Comparison of ENCODE assay signal across 10 mouse cellular contexts in genomic region chr6:24662483-24662882, GRCm38 (mm10). TPM values are rescaled to one million over a fixed set of nuclear protein-coding genes. Genes with fewer than 3 reads are reported as not detected.
DNase-seq lines count a peak whose midpoint lies in the region; ATAC-seq and TF ChIP-seq lines count a peak whose summit lies in the region.
"Had no signal": no experiment of that assay in that cellular context is flagged by ENCODE, and none has a peak within 500 bp of the region (broad histone marks: within the 10 kb centered on the region; RNA-seq: fewer than 3 reads in every experiment).

No protein-coding gene starts in this region.

- TF ChIP-seq POLR2A in CH12.LX (IDR thresholded peaks at IDR 0.05; ENCODE audit: low read depth, low read length), result no peak

- H3K79me2 ChIP-seq in CH12.LX (replicated peaks; ENCODE audit: control insufficient read depth, extremely low read depth, insufficient read depth, poor library complexity, severe bottlenecking), result peaks cover 45% of the 10 kb centered on the region

- no peaks in the 10 kb centered on the region for H3K36me3 ChIP-seq in heart, embryonic 15.5 days
- peaks cover 0 to 12% of the 10 kb centered on the region in 2 experiments for H3K36me3 ChIP-seq in CH12.LX (replicated peaks in 1 of 2; ENCODE audit: control insufficient read depth in 1 of 2, insufficient read depth in 1 of 2, low read length in 1 of 2)
- no peaks in the 10 kb centered on the region for H3K36me3 ChIP-seq in forebrain, embryonic 14.5 days (ENCODE audit: control insufficient read depth, insufficient read depth, low read length)
- H3K36me3 ChIP-seq in liver, postnatal 0 days (replicated peaks; ENCODE audit: insufficient read depth, low read length), result no peaks in the 10 kb centered on the region

- no peak for ATAC-seq in heart, embryonic 15.5 days (replicated peaks; ENCODE audit: insufficient number of reproducible peaks, insufficient read depth, low FRiP score, low read depth)
- no peak for ATAC-seq in forebrain, embryonic 14.5 days
- no peak for ATAC-seq in liver, postnatal 0 days
- ATAC-seq: Patski had no signal

- no peak for TF ChIP-seq EP300 in CH12.LX (IDR thresholded peaks at IDR 0.05; ENCODE audit: low read length)
- no peak for TF ChIP-seq EP300 in liver, postnatal 0 days (IDR thresholded peaks at IDR 0.05; ENCODE audit: low read depth)

- H3K4me2 ChIP-seq in heart, embryonic 15.5 days, result peak overlapping the region; percentile 88
- H3K4me2 ChIP-seq in CH12.LX (ENCODE audit: insufficient read depth, low read depth, poor library complexity, severe bottlenecking), result peak overlapping the region; percentile 82
- H3K4me2 ChIP-seq in forebrain, embryonic 14.5 days (ENCODE audit: low read length), result peak overlapping the region; percentile 92
- peak overlapping the region; percentile 80 for H3K4me2 ChIP-seq in liver, postnatal 0 days (ENCODE audit: low read depth, low read length)

- no peaks in the 10 kb centered on the region for H3K27me3 ChIP-seq in heart, embryonic 15.5 days
- H3K27me3 ChIP-seq in CH12.LX (replicated peaks), result no peaks in the 10 kb centered on the region
- no peaks in the 10 kb centered on the region for H3K27me3 ChIP-seq in forebrain, embryonic 14.5 days (replicated peaks; ENCODE audit: control insufficient read depth, insufficient read depth, low read length)
- H3K27me3 ChIP-seq in liver, postnatal 0 days (ENCODE audit: insufficient read depth, low read length), result no peaks in the 10 kb centered on the region
- H3K27me3 ChIP-seq: Patski had no signal

- peaks cover 23% of the 10 kb centered on the region for H3K4me1 ChIP-seq in heart, embryonic 15.5 days (replicated peaks)
- peaks cover 2 to 27% of the 10 kb centered on the region in 2 experiments; a peak in 2 of 4 replicates for H3K4me1 ChIP-seq in CH12.LX (ENCODE audit: control insufficient read depth in 1 of 2, insufficient read depth in 2 of 2)
- peaks cover 7% of the 10 kb centered on the region for H3K4me1 ChIP-seq in forebrain, embryonic 14.5 days (ENCODE audit: control insufficient read depth, insufficient read depth, low read length)
- peaks cover 10% of the 10 kb centered on the region for H3K4me1 ChIP-seq in liver, postnatal 0 days (ENCODE audit: insufficient read depth)

- TF ChIP-seq RAD21 in CH12.LX (IDR thresholded peaks at IDR 0.05; ENCODE audit: low read depth, low read length), result no peak

- WGBS in heart, embryonic 15.5 days, result 26% methylated on average over 4 of the region's 4 CpGs
- 74% methylated on average over 4 of the region's 4 CpGs for WGBS in forebrain, embryonic 14.5 days
- WGBS in liver, postnatal 0 days (ENCODE audit: insufficient replicate concordance), result 21% methylated on average over 4 of the region's 4 CpGs

- DNase-seq in heart, adult 9 months (ENCODE audit: low spot score in 2 of 2), result no peak
- DNase-seq in CH12.LX (ENCODE audit: extremely low read depth), result no peak
- no peak for DNase-seq in forebrain, embryonic 14.5 days (ENCODE audit: low spot score)
- no peak for DNase-seq in liver, postnatal 0 days
- DNase-seq in thymus, postnatal 0 days (ENCODE audit: low spot score), result no peak
- no peak for DNase-seq in thymus, adult 18-20 months
- DNase-seq in cerebellum, postnatal 36 days, result no peak
- DNase-seq: spleen, adult 18-20 months had no signal

- no peak overlapping the region for H3K27ac ChIP-seq in heart, embryonic 15.5 days
- no peak overlapping the region for H3K27ac ChIP-seq in CH12.LX (ENCODE audit: insufficient read depth, low read depth)
- no peak overlapping the region for H3K27ac ChIP-seq in forebrain, embryonic 14.5 days (ENCODE audit: low read depth, low read length)
- H3K27ac ChIP-seq in liver, postnatal 0 days (ENCODE audit: low read depth), result peak overlapping the region; percentile 77; the same call in 1 of the 2 replicates

- no peak for TF ChIP-seq CTCF in CH12.LX (conservative IDR thresholded peaks at IDR 0.05 in 1 of 2, IDR thresholded peaks at IDR 0.05 in 1 of 2; ENCODE audit: low read depth in 2 of 2, low read length in 2 of 2)
- no peak for TF ChIP-seq CTCF in liver, postnatal 0 days (IDR thresholded peaks at IDR 0.05; ENCODE audit: low read depth)

- H3K9me3 ChIP-seq in heart, embryonic 15.5 days (replicated peaks), result no peaks in the 10 kb centered on the region
- no peaks in the 10 kb centered on the region for H3K9me3 ChIP-seq in CH12.LX (replicated peaks; ENCODE audit: low read length)
- no peaks in the 10 kb centered on the region for H3K9me3 ChIP-seq in forebrain, embryonic 14.5 days (replicated peaks; ENCODE audit: control insufficient read depth, low read length)
- no peaks in the 10 kb centered on the region for H3K9me3 ChIP-seq in liver, postnatal 0 days (ENCODE audit: low read length)

- no peak overlapping the region for H3K9ac ChIP-seq in heart, embryonic 15.5 days
- no peak overlapping the region for H3K9ac ChIP-seq in CH12.LX (ENCODE audit: insufficient read depth, low read depth)
- H3K9ac ChIP-seq in forebrain, embryonic 14.5 days (ENCODE audit: low read length), result no peak overlapping the region
- 0 out of 2 replicates have a peak overlapping the region, but pooled peaks have one; percentile 2 for H3K9ac ChIP-seq in liver, postnatal 0 days (replicated peaks)

- peak overlapping the region; percentile 23 for H3K4me3 ChIP-seq in heart, embryonic 15.5 days
- peak overlapping the region in 1 of 3 experiments; percentile 96 for H3K4me3 ChIP-seq in CH12.LX (replicated peaks in 1 of 3; ENCODE audit: low read depth in 2 of 3, low read length in 2 of 3, poor library complexity in 1 of 3)
- no peak overlapping the region for H3K4me3 ChIP-seq in forebrain, embryonic 14.5 days (ENCODE audit: low read depth, low read length)
- H3K4me3 ChIP-seq in liver, postnatal 0 days (ENCODE audit: low read depth, low read length), result peak overlapping the region; percentile 98

- in situ Hi-C loops in CH12.LX (cut with MboI; ENCODE audit: low pct_ligation_motif_present, low pct_unique_long_range_greater_than_20kb, low sequenced_read_pairs), result no loop called here

- dilution Hi-C loops in CH12.LX (cut with MboI; ENCODE audit: extremely low pct_ligation_motif_present, extremely low pct_unique_long_range_greater_than_20kb, low sequenced_read_pairs), result no loop called here

TF ChIP-seq in CH12.LX, 34 proteins besides CTCF, POLR2A, EP300 and RAD21:
- TF ChIP-seq NRF1 (IDR thresholded peaks at IDR 0.05; ENCODE audit: low read depth, low read length) (no peak), SMC3 (IDR thresholded peaks at IDR 0.05; ENCODE audit: low read depth, low read length) (no peak), MYC (IDR thresholded peaks at IDR 0.05; ENCODE audit: low read depth, low read length) (no peak), KAT2A (IDR thresholded peaks at IDR 0.05; ENCODE audit: insufficient replicate concordance, low read length) (no peak), ZMIZ1 (IDR thresholded peaks at IDR 0.05; ENCODE audit: low read depth, low read length) (no peak), E2F4 (IDR thresholded peaks at IDR 0.05; ENCODE audit: insufficient replicate concordance, low read depth, low read length) (no peak), MAX (IDR thresholded peaks at IDR 0.05; ENCODE audit: low read length) (no peak), MEF2A (IDR thresholded peaks at IDR 0.05; ENCODE audit: borderline replicate concordance, low read depth, low read length) (no peak), USF2 (conservative IDR thresholded peaks at IDR 0.05; ENCODE audit: low read depth, low read length) (no peak), CHD1 (IDR thresholded peaks at IDR 0.05; ENCODE audit: low read depth, low read length) (no peak), MXI1 (IDR thresholded peaks at IDR 0.05; ENCODE audit: low read depth, low read length) (no peak), ELF1 (IDR thresholded peaks at IDR 0.05; ENCODE audit: low read depth, low read length) (no peak), NELFE (IDR thresholded peaks at IDR 0.05; ENCODE audit: low read depth, low read length) (no peak)

RNA-seq across cellular contexts. Expression of gene Wasl, which starts 2.3 kb away (rescaled TPM):
- polyA plus RNA-seq in heart, embryonic 15.5 days (2015; fragmentation: Nextera tagmentation; extraction: Ambion mirVana), result 48.7 and 53.3 TPM in 2 replicates
- total RNA-seq in CH12.LX (2012; rRNA removed) (3.9 and 5.6 TPM in 2 replicates), CH12.LX (2014; rRNA removed) (7.6 and 7.8 TPM in 2 replicates)
- polyA plus RNA-seq in CH12.LX (2012; ENCODE audit: insufficient read length, low read depth), result 7.4 and 8.4 TPM in 2 replicates
- polyA plus RNA-seq in forebrain, embryonic 14.5 days (2014; fragmentation: Nextera tagmentation; extraction: Ambion mirVana), result 38.4 and 46.6 TPM in 2 replicates
- 44.2 and 46.0 TPM in 2 replicates for polyA plus RNA-seq in liver, postnatal 0 days (2015; fragmentation: Nextera tagmentation; extraction: Ambion mirVana)
- 41.3 and 50.7 TPM in 2 replicates for polyA plus RNA-seq in thymus, postnatal 0 days (2015; fragmentation: Nextera tagmentation; extraction: Ambion mirVana)
